ENCODE assay signal across 8 mouse cellular contexts in the genomic region with DNA sequence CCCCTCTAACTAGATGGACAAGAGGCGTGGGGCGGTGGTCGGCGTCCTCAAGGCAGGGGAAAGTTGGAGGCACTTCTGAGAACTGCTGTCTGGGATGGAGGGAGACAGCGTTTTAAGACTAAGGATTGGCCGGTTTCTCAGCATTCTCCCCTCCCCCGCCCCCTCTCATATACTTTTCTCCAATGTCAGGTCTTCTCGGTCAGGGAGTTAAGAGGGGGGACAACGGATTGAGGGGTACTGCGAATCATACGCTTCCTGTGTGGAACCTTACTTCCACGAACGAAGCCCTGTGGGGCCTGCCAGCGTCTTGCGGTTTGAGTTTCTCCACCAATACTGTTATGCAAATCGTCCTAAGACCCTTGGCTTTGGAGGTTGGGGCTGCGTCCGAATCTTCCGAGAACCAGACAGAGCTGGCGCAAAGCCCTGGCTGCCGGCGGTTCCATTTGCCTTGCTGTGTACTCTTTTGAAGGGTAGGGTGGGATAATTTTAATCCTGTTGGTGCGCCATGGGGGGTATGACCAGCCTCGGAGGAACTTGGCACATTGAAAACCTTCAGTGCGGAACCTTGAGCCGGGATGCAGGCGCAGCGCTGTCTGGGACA. TPM values are rescaled to one million over a fixed set of nuclear protein-coding genes. Genes with fewer than 3 reads are reported as not detected.
A peak's percentile ranks its signal among the peaks of the same experiment; 100 is the strongest.
DNase-seq lines count a peak whose midpoint lies in the region; ATAC-seq and TF ChIP-seq lines count a peak whose summit lies in the region.

No protein-coding gene starts in this region.

- H3K36me3 ChIP-seq in intestine, postnatal 0 days (ENCODE audit: control insufficient read depth, insufficient read depth), result no peaks in the 10 kb centered on the region
- H3K36me3 ChIP-seq in neural tube, embryonic 15.5 days, result no peaks in the 10 kb centered on the region

- H3K4me3 ChIP-seq in intestine, postnatal 0 days (ENCODE audit: low read depth, low read length), result peak overlapping the region; percentile 72
- peak overlapping the region; percentile 86 for H3K4me3 ChIP-seq in lung, adult 2 months (replicated peaks; ENCODE audit: extremely low read depth, low read depth, low read length)
- H3K4me3 ChIP-seq in neural tube, embryonic 15.5 days (replicated peaks), result peak overlapping the region; percentile 58

- WGBS in intestine, postnatal 0 days, result 1% methylated on average over 28 of the region's 28 CpGs
- WGBS in lung, adult 2 months, result 1% methylated on average over 28 of the region's 28 CpGs
- WGBS in neural tube, embryonic 15.5 days, result under 1% methylated on average over 28 of the region's 28 CpGs

- no peaks in the 10 kb centered on the region for H3K4me1 ChIP-seq in intestine, postnatal 0 days (replicated peaks; ENCODE audit: control insufficient read depth, insufficient read depth, low read length)
- H3K4me1 ChIP-seq in lung, adult 2 months (ENCODE audit: control insufficient read depth, insufficient read depth, low read length), result peaks cover 5% of the 10 kb centered on the region
- H3K4me1 ChIP-seq in neural tube, embryonic 15.5 days, result peaks cover 22% of the 10 kb centered on the region

- H3K27me3 ChIP-seq in intestine, postnatal 0 days (replicated peaks; ENCODE audit: control insufficient read depth, insufficient read depth, low read length), result peaks cover 16% of the 10 kb centered on the region; the same call in 1 of the 2 replicates
- peaks cover 35% of the 10 kb centered on the region for H3K27me3 ChIP-seq in neural tube, embryonic 15.5 days (replicated peaks)

- H3K9me3 ChIP-seq in intestine, postnatal 0 days (ENCODE audit: control insufficient read depth), result no peaks in the 10 kb centered on the region
- no peaks in the 10 kb centered on the region for H3K9me3 ChIP-seq in neural tube, embryonic 15.5 days (replicated peaks)

- ATAC-seq in frontal cortex, adult (ENCODE audit: low TSS enrichment), result peak; percentile 14; the same call in 1 of the 2 replicates
- ATAC-seq in granulocyte monocyte progenitor cell, adult 5-6 weeks (replicated peaks; ENCODE audit: poor library complexity, severe bottlenecking), result peak; percentile 66
- ATAC-seq in intestine, postnatal 0 days, result no peak
- ATAC-seq in neural tube, embryonic 15.5 days (ENCODE audit: low FRiP score), result no peak; the same call in 1 of the 2 replicates

- H3K4me2 ChIP-seq in intestine, postnatal 0 days (replicated peaks; ENCODE audit: low read depth), result peak overlapping the region; percentile 100
- peak overlapping the region; percentile 100 for H3K4me2 ChIP-seq in neural tube, embryonic 15.5 days

- no peak for TF ChIP-seq POLR2A in lung, adult 2 months (IDR thresholded peaks at IDR 0.05; ENCODE audit: borderline replicate concordance, extremely low read depth, low read depth, low read length)

- peak overlapping the region; percentile 60 for H3K9ac ChIP-seq in intestine, postnatal 0 days (ENCODE audit: low read depth, low read length)
- peak overlapping the region; percentile 20; the same call in 1 of the 2 replicates for H3K9ac ChIP-seq in neural tube, embryonic 15.5 days (replicated peaks)

- no peak overlapping the region for H3K27ac ChIP-seq in intestine, postnatal 0 days (ENCODE audit: low read depth, low read length)
- H3K27ac ChIP-seq in neural tube, embryonic 15.5 days (replicated peaks), result no peak overlapping the region

- no peak for TF ChIP-seq CTCF in intestine, postnatal 0 days (IDR thresholded peaks at IDR 0.05; ENCODE audit: low read depth)
- TF ChIP-seq CTCF in lung, adult 2 months (IDR thresholded peaks at IDR 0.05; ENCODE audit: insufficient read depth, low read length), result no peak

- no peak for DNase-seq in frontal cortex, postnatal 25 days (ENCODE audit: low spot score in 2 of 2)
- peak; percentile 8 to 11 for DNase-seq in cerebellum, postnatal 36 days
- peak; percentile 61 for DNase-seq in lung, adult 2 months
- DNase-seq in natural killer cell, adult 2 months (ENCODE audit: low spot score in 2 of 2), result no peak

RNA-seq across cellular contexts. Expression of gene Aff1, which starts 1.0 kb away (rescaled TPM):
- total RNA-seq in granulocyte monocyte progenitor cell, adult 5-6 weeks (2014; fragmentation: Nextera tagmentation), result 93.5 and 127 TPM in 2 replicates
- 36.1 and 37.4 TPM in 2 replicates for total RNA-seq in granulocyte monocyte progenitor cell, adult 5-6 weeks (2017)
- polyA plus RNA-seq in intestine, postnatal 0 days (2015; fragmentation: Nextera tagmentation; extraction: Ambion mirVana), result 5.8 and 6.8 TPM in 2 replicates
- polyA plus RNA-seq in lung, adult 2 months (2012; rRNA removed), result 15.3 and 19.2 TPM in 2 replicates
- polyA plus RNA-seq in neural tube, embryonic 15.5 days (2015; fragmentation: Nextera tagmentation; extraction: Ambion mirVana), result 1.7 and 5.8 TPM in 2 replicates

RNA-seq across cellular contexts. Expression of gene 1700016H13Rik, which starts 37.3 kb away (rescaled TPM):
- not detected in 2 replicates for total RNA-seq in granulocyte monocyte progenitor cell, adult 5-6 weeks (2014; fragmentation: Nextera tagmentation)
- total RNA-seq in granulocyte monocyte progenitor cell, adult 5-6 weeks (2017), result 0.93 TPM in 1 of 2 replicates, not detected in the other
- polyA plus RNA-seq in intestine, postnatal 0 days (2015; fragmentation: Nextera tagmentation; extraction: Ambion mirVana), result 0.23 TPM in 1 of 2 replicates, not detected in the other
- polyA plus RNA-seq in lung, adult 2 months (2012; rRNA removed), result 0.16 and 0.21 TPM in 2 replicates
- polyA plus RNA-seq in neural tube, embryonic 15.5 days (2015; fragmentation: Nextera tagmentation; extraction: Ambion mirVana), result 0.17 TPM in 1 of 2 replicates, not detected in the other

Comparison
In these comparisons a context has a peak if more than half of its experiments do, and no peak if none do; other contexts are left out.
1. ATAC-seq: peak in frontal cortex, adult (single experiment) and granulocyte monocyte progenitor cell, adult 5-6 weeks (single experiment); none in intestine, postnatal 0 days (single experiment) and neural tube, embryonic 15.5 days (single experiment).
2. DNase-seq: peak in cerebellum, postnatal 36 days (2 of 2) and lung, adult 2 months (single experiment); none in frontal cortex, postnatal 25 days (0 of 2) and natural killer cell, adult 2 months (0 of 2).
3. Peak in every context shown above with its lines, with median percentiles within 50 percentile points of each other: H3K4me3 ChIP-seq.